Mouse (Mus musculus) pancreas, adult 10 weeks (tissue): Measurements from ENCODE around the gene Drc1. TPM values are rescaled to one million over a fixed set of nuclear protein-coding genes. Genes with fewer than 3 reads are reported as not detected.

Source experiments
- polyA plus RNA-seq: library from polyadenylated mRNA; stranded (reverse); fragments of 350-450 nt; fragmentation: Illumina TruSeq; extraction: RNeasy Lipid Tissue Mini Kit (QIAGEN cat#74804); gene quantifications from one replicate; pipeline ENCODE4 v1.2.3, GENCODE M21; 2015; ENCODE audit warnings: low read depth, low replicate concordance; ENCODE audit not compliant: insufficient read depth

Drc1 gene
- 0.76 TPM for polyA plus RNA-seq

GRCm38 (mm10) chr5:30281291-30281732, at the start of gene Drc1:
Gene Drc1 (plus strand): TSS chr5:30281388.

DNA sequence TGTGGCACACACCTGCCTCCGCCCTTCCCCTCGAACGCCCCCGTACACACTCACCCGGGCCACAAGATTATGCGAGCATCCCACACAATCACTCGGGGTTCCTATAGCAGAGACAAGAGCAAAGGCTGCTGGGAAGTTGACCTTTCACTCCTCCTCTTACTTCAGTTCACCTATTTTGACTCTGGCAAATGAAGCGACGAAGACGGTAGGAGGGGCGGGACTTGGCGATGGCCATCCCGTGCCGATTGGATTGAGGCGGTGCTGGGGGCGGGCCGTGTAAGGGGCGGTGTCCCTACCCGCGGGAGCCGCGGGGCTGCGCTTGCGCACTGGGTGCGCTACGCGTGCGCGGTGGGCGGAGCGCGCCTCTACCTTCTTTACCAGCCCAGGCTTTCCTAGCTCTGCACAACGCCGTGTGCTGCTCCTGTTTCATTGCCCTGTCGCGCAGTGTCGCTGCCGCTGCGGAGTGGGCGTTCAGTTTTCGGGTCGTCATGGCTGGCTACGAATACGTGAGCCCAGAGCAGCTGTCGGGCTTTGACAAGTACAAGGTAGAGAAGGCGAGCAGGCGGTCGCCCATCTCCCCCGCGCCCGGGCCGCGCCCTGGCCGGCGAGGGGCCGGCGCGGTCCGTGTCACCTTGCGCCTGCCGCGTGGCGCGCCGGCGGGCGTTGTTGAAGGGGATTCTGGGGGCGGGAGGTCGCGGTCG, 48.8 kb upstream of the Drc1 start, which contains the start of gene Selenoi:
Gene Selenoi (plus strand): TSS at position 311 of the 701 bp plus-strand sequence.

Other genes starting within 250 kb of the Drc1 start
- gene Tyms, start 207.8 kb upstream of the Drc1 start, polyA plus RNA-seq, result 3.4 TPM
- gene Garem2, start 176.2 kb upstream of the Drc1 start, polyA plus RNA-seq, result not detected
- not detected for gene 3110082J24Rik, start 175.3 kb upstream of the Drc1 start, polyA plus RNA-seq
- gene Hadha, start 126.2 kb upstream of the Drc1 start, polyA plus RNA-seq, result 17.1 TPM
- 30.1 TPM for gene Hadhb, start 126.1 kb upstream of the Drc1 start, polyA plus RNA-seq
- gene Adgrf3, start 75.7 kb upstream of the Drc1 start, polyA plus RNA-seq, result not detected
- gene Selenoi, start 48.8 kb upstream of the Drc1 start, polyA plus RNA-seq, result 4.2 TPM
- 0.17 TPM for gene Otof, start 180.5 kb downstream of the Drc1 start, polyA plus RNA-seq
- gene 1700001C02Rik, start 184.7 kb downstream of the Drc1 start, polyA plus RNA-seq, result not detected